Mouse (Mus musculus) MEL (cell line): ENCODE results near the gene Srpx. TPM values are rescaled to one million over a fixed set of nuclear protein-coding genes. Genes with fewer than 3 reads are reported as not detected.

ENCODE experiments used
- DNase-seq: peaks from one replicate; pipeline ENCODE4 v3.0.0; 2011; ENCODE audit warnings: low read depth, low spot score
- H3K27ac ChIP-seq: 2 replicates; pipeline ENCODE4 v1.5.1; 2012; ENCODE audit warnings: low read depth, mild to moderate bottlenecking, control low read depth, low read length, moderate library complexity; ENCODE audit not compliant: control insufficient read depth
- H3K27me3 ChIP-seq, 2 experiments: fragments of 150-350 bp in 1 of 2; sonication (generic) in 1 of 2; 2 replicates each; pipeline ENCODE4 v1.6.1; 2012; ENCODE audit warnings: low read length in 2 of 2, mild to moderate bottlenecking in 2 of 2, improper control_type of control experiment in 1 of 2, moderate library complexity in 1 of 2; ENCODE audit not compliant: insufficient read depth in 2 of 2, control insufficient read depth in 1 of 2
- H3K36me3 ChIP-seq, 2 experiments: 2 replicates each; pipeline ENCODE4 v1.6.1; 2012 to 2014; ENCODE audit warnings: low read length in 2 of 2, improper control_type of control experiment in 1 of 2, inconsistent platforms in 1 of 2, mild to moderate bottlenecking in 1 of 2; ENCODE audit not compliant: insufficient read depth in 2 of 2, control insufficient read depth in 1 of 2
- H3K4me1 ChIP-seq, 2 experiments: fragments of 150-350 bp in 1 of 2; sonication (generic) in 1 of 2; 2 replicates each; pipeline ENCODE4 v1.6.1; 2012; ENCODE audit warnings: low read length in 2 of 2, improper control_type of control experiment in 1 of 2, mild to moderate bottlenecking in 1 of 2; ENCODE audit not compliant: insufficient read depth in 2 of 2, control insufficient read depth in 1 of 2
- H3K4me3 ChIP-seq, 2 experiments: fragments of 150-350 bp in 1 of 2; sonication (generic) in 1 of 2; 2 replicates each; pipeline ENCODE4 v1.5.1; 2012; ENCODE audit warnings: low read depth in 2 of 2, low read length in 2 of 2, mild to moderate bottlenecking in 2 of 2, moderate library complexity in 2 of 2, control low read depth in 1 of 2, improper control_type of control experiment in 1 of 2; ENCODE audit not compliant: control insufficient read depth in 1 of 2, insufficient read depth in 1 of 2
- H3K79me2 ChIP-seq: 2 replicates; pipeline ENCODE4 v1.6.1; 2012; ENCODE audit warnings: mild to moderate bottlenecking, low read length, moderate library complexity; ENCODE audit not compliant: control insufficient read depth, poor library complexity, insufficient read depth
- H3K9ac ChIP-seq: 2 replicates; pipeline ENCODE4 v1.6.1; 2012; ENCODE audit warnings: low read depth, mild to moderate bottlenecking, control low read depth, low read length, moderate library complexity; ENCODE audit not compliant: control insufficient read depth, poor library complexity, severe bottlenecking
- H3K9me3 ChIP-seq: fragments of 150-350 bp; sonication (generic); replicated peaks from 2 replicates; pipeline ENCODE4 v1.6.1; 2012; ENCODE audit warnings: mild to moderate bottlenecking, low read length, improper control_type of control experiment, moderate library complexity; ENCODE audit not compliant: insufficient read depth
- BHLHE40 ChIP-seq: IDR thresholded peaks from 2 replicates; pipeline ENCODE4 v1.6.1; 2012; ENCODE audit warnings: low read depth, mild to moderate bottlenecking, inconsistent platforms, low read length, improper control_type of control experiment, borderline replicate concordance
- CHD1 ChIP-seq: IDR thresholded peaks from 2 replicates; pipeline ENCODE4 v1.6.1; 2012; ENCODE audit warnings: low read depth, mild to moderate bottlenecking, inconsistent platforms, low read length, improper control_type of control experiment
- CTCF ChIP-seq, 3 experiments: IDR thresholded peaks in 2 of 3; conservative IDR thresholded peaks in 1 of 3; 2 replicates each; pipeline ENCODE4 v1.5.1; 2011 to 2012; ENCODE audit warnings: low read length in 3 of 3, low read depth in 2 of 3, mild to moderate bottlenecking in 2 of 3, improper control_type of control experiment in 1 of 3, inconsistent platforms in 1 of 3, mixed read lengths in 1 of 3, moderate library complexity in 1 of 3; ENCODE audit not compliant: control insufficient read depth in 1 of 3, insufficient read depth in 1 of 3, poor library complexity in 1 of 3, severe bottlenecking in 1 of 3
- GABPA ChIP-seq: IDR thresholded peaks from 2 replicates; pipeline ENCODE4 v1.6.1; 2012; ENCODE audit warnings: low read depth, mild to moderate bottlenecking, inconsistent platforms, low read length, improper control_type of control experiment, moderate library complexity
- GATA1 ChIP-seq: IDR thresholded peaks from 2 replicates; pipeline ENCODE4 v1.6.1; 2011; ENCODE audit warnings: low read depth, low read length, improper control_type of control experiment
- HCFC1 ChIP-seq: IDR thresholded peaks from 2 replicates; pipeline ENCODE4 v1.6.1; 2012; ENCODE audit warnings: low read depth, mild to moderate bottlenecking, inconsistent platforms, low read length, improper control_type of control experiment, moderate library complexity
- KAT2A ChIP-seq: conservative IDR thresholded peaks from 2 replicates; pipeline ENCODE4 v1.6.1; 2012; ENCODE audit warnings: low read depth, low read length, improper control_type of control experiment, inconsistent platforms
- MAFK ChIP-seq: IDR thresholded peaks from 2 replicates; pipeline ENCODE4 v1.6.1; 2011; ENCODE audit warnings: low read depth, mild to moderate bottlenecking, low read length, improper control_type of control experiment, borderline replicate concordance
- MAZ ChIP-seq: IDR thresholded peaks from 2 replicates; pipeline ENCODE4 v1.6.1; 2012; ENCODE audit warnings: low read depth, mild to moderate bottlenecking, inconsistent platforms, low read length, improper control_type of control experiment
- MEF2A ChIP-seq: IDR thresholded peaks from 2 replicates; pipeline ENCODE4 v1.6.1; 2014; ENCODE audit warnings: low read depth, mild to moderate bottlenecking, inconsistent platforms, low read length, improper control_type of control experiment; ENCODE audit not compliant: poor library complexity, insufficient replicate concordance, severe bottlenecking; ENCODE audit errors: extremely low read depth
- RAD21 ChIP-seq: IDR thresholded peaks from 2 replicates; pipeline ENCODE4 v1.6.1; 2011; ENCODE audit warnings: mild to moderate bottlenecking, low read depth, low read length, improper control_type of control experiment
- SIN3A ChIP-seq: IDR thresholded peaks from 2 replicates; pipeline ENCODE4 v1.6.1; 2012; ENCODE audit warnings: low read length, improper control_type of control experiment, inconsistent platforms
- SMC3 ChIP-seq: IDR thresholded peaks from 2 replicates; pipeline ENCODE4 v1.6.1; 2011; ENCODE audit warnings: low read depth, low read length, improper control_type of control experiment
- TCF12 ChIP-seq: IDR thresholded peaks from 2 replicates; pipeline ENCODE4 v1.6.1; 2014; ENCODE audit warnings: low read depth, mild to moderate bottlenecking, inconsistent platforms, low read length, improper control_type of control experiment, moderate library complexity
- USF2 ChIP-seq, 2 experiments: IDR thresholded peaks; 2 replicates each; pipeline ENCODE4 v1.6.1; 2011 to 2012; ENCODE audit warnings: improper control_type of control experiment in 2 of 2, low read length in 2 of 2, borderline replicate concordance in 1 of 2, inconsistent platforms in 1 of 2, low read depth in 1 of 2, mild to moderate bottlenecking in 1 of 2; ENCODE audit not compliant: insufficient read depth in 1 of 2
- polyA plus RNA-seq, 2 experiments: library from polyadenylated mRNA; stranded (reverse) in 1 of 2; unstranded in 1 of 2; fragments of >175 nt in 1 of 2; fragments of >200 nt in 1 of 2; gene quantifications; 2 replicates each; pipeline versions ENCODE4 v1.2.1 to v1.2.4; 2012; ENCODE audit warnings: low replicate concordance in 2 of 2, low read depth in 1 of 2; ENCODE audit not compliant: insufficient read length in 2 of 2, insufficient read depth in 1 of 2, missing spikeins in 1 of 2
- total RNA-seq: library from RNA; depleted of rRNA; stranded (reverse); fragments of 300-350 nt; gene quantifications from 2 replicates; pipeline ENCODE4 v1.2.3, GENCODE M21; 2012

Gene Srpx
- total and polyA plus RNA-seq, 3 experiments, result not detected

- Histone ChIP-seq H3K36me3 (no peaks in the 10 kb centered on the region), H3K9me3 (no peaks in the 10 kb centered on the region), H3K27me3 (no peaks in the 10 kb centered on the region), H3K4me3 (no peak overlapping the region), H3K27ac (no peak overlapping the region), H3K4me1 (no peaks in the 10 kb centered on the region), H3K79me2 (no peaks in the 10 kb centered on the region), H3K9ac (no peak overlapping the region)
- TF ChIP-seq SIN3A (no peak), GATA1 (no peak), MAZ (no peak), USF2 (IDR thresholded peaks at IDR 0.05; ENCODE audit: borderline replicate concordance in 1 of 2, insufficient read depth in 1 of 2, low read depth in 1 of 2, low read length in 2 of 2) (no peak)
- no peak for DNase-seq
Measured at GRCm38 (mm10) chrX:10070689-10071088, 46.8 kb downstream of the Srpx start.

- Histone ChIP-seq H3K4me3 (no peak overlapping the region), H3K27ac (no peak overlapping the region), H3K9ac (no peak overlapping the region), H3K79me2 (no peaks in the 10 kb centered on the region), H3K9me3 (no peaks in the 10 kb centered on the region), H3K36me3 (no peaks in the 10 kb centered on the region), H3K4me1 (no peaks in the 10 kb centered on the region), H3K27me3 (no peaks in the 10 kb centered on the region)
- DNase-seq, result peak; percentile 3
- TF ChIP-seq KAT2A (no peak), MEF2A (no peak), GABPA (no peak), RAD21 (no peak), CTCF (IDR thresholded peaks at IDR 0.05 in 2 of 3, conservative IDR thresholded peaks at IDR 0.05 in 1 of 3; ENCODE audit: control insufficient read depth in 1 of 3, insufficient read depth in 1 of 3, low read depth in 2 of 3, low read length in 3 of 3, poor library complexity in 1 of 3, severe bottlenecking in 1 of 3) (no peak), HCFC1 (no peak), BHLHE40 (no peak), CHD1 (no peak), TCF12 (no peak)
Measured at GRCm38 (mm10) chrX:10069405-10069804, 48.1 kb downstream of the Srpx start.

GRCm38 (mm10) chrX:10063781-10064180 is 53.7 kb downstream of the Srpx start:
- no peaks in the 10 kb centered on the region for H3K36me3 ChIP-seq
- H3K27ac ChIP-seq, result no peak overlapping the region
- H3K79me2 ChIP-seq, result no peaks in the 10 kb centered on the region
- no peak overlapping the region for H3K4me3 ChIP-seq
- no peak overlapping the region for H3K9ac ChIP-seq
- no peaks in the 10 kb centered on the region for H3K27me3 ChIP-seq
- no peaks in the 10 kb centered on the region for H3K4me1 ChIP-seq
- no peak for DNase-seq
- no peaks in the 10 kb centered on the region for H3K9me3 ChIP-seq
- TF ChIP-seq MAFK (no peak), SMC3 (no peak)
